Mouse (Mus musculus) MEL (cell line): Measurements from ENCODE around the gene Bahcc1. TPM values are rescaled to one million over a fixed set of nuclear protein-coding genes. Genes with fewer than 3 reads are reported as not detected.

Experiments used
- DNase-seq: peaks from one replicate; pipeline ENCODE4 v3.0.0; 2011; ENCODE audit warnings: low read depth, low spot score
- H3K27ac ChIP-seq: 2 replicates; pipeline ENCODE4 v1.5.1; 2012; ENCODE audit warnings: low read depth, mild to moderate bottlenecking, control low read depth, low read length, moderate library complexity; ENCODE audit not compliant: control insufficient read depth
- H3K27me3 ChIP-seq, 2 experiments: fragments of 150-350 bp in 1 of 2; sonication (generic) in 1 of 2; 2 replicates each; pipeline ENCODE4 v1.6.1; 2012; ENCODE audit warnings: low read length in 2 of 2, mild to moderate bottlenecking in 2 of 2, improper control_type of control experiment in 1 of 2, moderate library complexity in 1 of 2; ENCODE audit not compliant: insufficient read depth in 2 of 2, control insufficient read depth in 1 of 2
- H3K36me3 ChIP-seq, 2 experiments: 2 replicates each; pipeline ENCODE4 v1.6.1; 2012 to 2014; ENCODE audit warnings: low read length in 2 of 2, improper control_type of control experiment in 1 of 2, inconsistent platforms in 1 of 2, mild to moderate bottlenecking in 1 of 2; ENCODE audit not compliant: insufficient read depth in 2 of 2, control insufficient read depth in 1 of 2
- H3K4me1 ChIP-seq, 2 experiments: fragments of 150-350 bp in 1 of 2; sonication (generic) in 1 of 2; 2 replicates each; pipeline ENCODE4 v1.6.1; 2012; ENCODE audit warnings: low read length in 2 of 2, improper control_type of control experiment in 1 of 2, mild to moderate bottlenecking in 1 of 2; ENCODE audit not compliant: insufficient read depth in 2 of 2, control insufficient read depth in 1 of 2
- H3K4me3 ChIP-seq, 2 experiments: fragments of 150-350 bp in 1 of 2; sonication (generic) in 1 of 2; 2 replicates each; pipeline ENCODE4 v1.5.1; 2012; ENCODE audit warnings: low read depth in 2 of 2, low read length in 2 of 2, mild to moderate bottlenecking in 2 of 2, moderate library complexity in 2 of 2, control low read depth in 1 of 2, improper control_type of control experiment in 1 of 2; ENCODE audit not compliant: control insufficient read depth in 1 of 2, insufficient read depth in 1 of 2
- H3K79me2 ChIP-seq: 2 replicates; pipeline ENCODE4 v1.6.1; 2012; ENCODE audit warnings: mild to moderate bottlenecking, low read length, moderate library complexity; ENCODE audit not compliant: control insufficient read depth, poor library complexity, insufficient read depth
- H3K9ac ChIP-seq: 2 replicates; pipeline ENCODE4 v1.6.1; 2012; ENCODE audit warnings: low read depth, mild to moderate bottlenecking, control low read depth, low read length, moderate library complexity; ENCODE audit not compliant: control insufficient read depth, poor library complexity, severe bottlenecking
- H3K9me3 ChIP-seq: fragments of 150-350 bp; sonication (generic); replicated peaks from 2 replicates; pipeline ENCODE4 v1.6.1; 2012; ENCODE audit warnings: mild to moderate bottlenecking, low read length, improper control_type of control experiment, moderate library complexity; ENCODE audit not compliant: insufficient read depth
- BHLHE40 ChIP-seq: IDR thresholded peaks from 2 replicates; pipeline ENCODE4 v1.6.1; 2012; ENCODE audit warnings: low read depth, mild to moderate bottlenecking, inconsistent platforms, low read length, improper control_type of control experiment, borderline replicate concordance
- CHD1 ChIP-seq: IDR thresholded peaks from 2 replicates; pipeline ENCODE4 v1.6.1; 2012; ENCODE audit warnings: low read depth, mild to moderate bottlenecking, inconsistent platforms, low read length, improper control_type of control experiment
- CHD2 ChIP-seq: IDR thresholded peaks from 2 replicates; pipeline ENCODE4 v1.6.1; 2011; ENCODE audit warnings: low read length, improper control_type of control experiment
- E2F4 ChIP-seq: IDR thresholded peaks from 2 replicates; pipeline ENCODE4 v1.6.1; 2011; ENCODE audit warnings: low read depth, low read length, improper control_type of control experiment, borderline replicate concordance
- ELF1 ChIP-seq: IDR thresholded peaks from 2 replicates; pipeline ENCODE4 v1.6.1; 2014; ENCODE audit warnings: low read depth, mild to moderate bottlenecking, inconsistent platforms, low read length, improper control_type of control experiment, moderate library complexity
- EP300 ChIP-seq, 2 experiments: IDR thresholded peaks; 2 replicates each; pipeline ENCODE4 v1.6.1; 2011; ENCODE audit warnings: improper control_type of control experiment in 2 of 2, low read length in 2 of 2, low read depth in 1 of 2, mild to moderate bottlenecking in 1 of 2
- ETS1 ChIP-seq: IDR thresholded peaks from 2 replicates; pipeline ENCODE4 v1.6.1; 2012; ENCODE audit warnings: low read depth, mild to moderate bottlenecking, inconsistent platforms, low read length, improper control_type of control experiment, moderate library complexity
- GABPA ChIP-seq: IDR thresholded peaks from 2 replicates; pipeline ENCODE4 v1.6.1; 2012; ENCODE audit warnings: low read depth, mild to moderate bottlenecking, inconsistent platforms, low read length, improper control_type of control experiment, moderate library complexity
- GATA1 ChIP-seq: IDR thresholded peaks from 2 replicates; pipeline ENCODE4 v1.6.1; 2011; ENCODE audit warnings: low read depth, low read length, improper control_type of control experiment
- KAT2A ChIP-seq: conservative IDR thresholded peaks from 2 replicates; pipeline ENCODE4 v1.6.1; 2012; ENCODE audit warnings: low read depth, low read length, improper control_type of control experiment, inconsistent platforms
- MAFK ChIP-seq: IDR thresholded peaks from 2 replicates; pipeline ENCODE4 v1.6.1; 2011; ENCODE audit warnings: low read depth, mild to moderate bottlenecking, low read length, improper control_type of control experiment, borderline replicate concordance
- MAX ChIP-seq: IDR thresholded peaks from 2 replicates; pipeline ENCODE4 v1.6.1; 2011; ENCODE audit warnings: low read length, improper control_type of control experiment
- MAZ ChIP-seq: IDR thresholded peaks from 2 replicates; pipeline ENCODE4 v1.6.1; 2012; ENCODE audit warnings: low read depth, mild to moderate bottlenecking, inconsistent platforms, low read length, improper control_type of control experiment
- MXI1 ChIP-seq: IDR thresholded peaks from 2 replicates; pipeline ENCODE4 v1.6.1; 2011; ENCODE audit warnings: mild to moderate bottlenecking, low read depth, low read length, improper control_type of control experiment
- MYC ChIP-seq: IDR thresholded peaks from 2 replicates; pipeline ENCODE4 v1.6.1; 2011; ENCODE audit warnings: low read depth, mild to moderate bottlenecking, low read length, improper control_type of control experiment, moderate library complexity
- NELFE ChIP-seq: IDR thresholded peaks from 2 replicates; pipeline ENCODE4 v1.6.1; 2011; ENCODE audit warnings: low read depth, low read length, improper control_type of control experiment
- POLR2A ChIP-seq, 2 experiments: IDR thresholded peaks; 2 replicates each; pipeline ENCODE4 v1.6.1; 2011 to 2012; ENCODE audit warnings: low read length in 2 of 2, mild to moderate bottlenecking in 2 of 2, control low read depth in 1 of 2, improper control_type of control experiment in 1 of 2, low read depth in 1 of 2, moderate library complexity in 1 of 2; ENCODE audit not compliant: control insufficient read depth in 1 of 2, insufficient read depth in 1 of 2, poor library complexity in 1 of 2
- POLR2AphosphoS2 ChIP-seq: IDR thresholded peaks from 2 replicates; pipeline ENCODE4 v1.6.1; 2011; ENCODE audit warnings: low read length, improper control_type of control experiment
- POLR2AphosphoS5 ChIP-seq: IDR thresholded peaks from 2 replicates; pipeline ENCODE4 v1.6.1; 2012; ENCODE audit warnings: low read depth, borderline replicate concordance, mild to moderate bottlenecking, inconsistent platforms, low read length, moderate library complexity, mixed read lengths
- RAD21 ChIP-seq: IDR thresholded peaks from 2 replicates; pipeline ENCODE4 v1.6.1; 2011; ENCODE audit warnings: mild to moderate bottlenecking, low read depth, low read length, improper control_type of control experiment
- RCOR1 ChIP-seq: IDR thresholded peaks from 2 replicates; pipeline ENCODE4 v1.6.1; 2012; ENCODE audit warnings: low read depth, mild to moderate bottlenecking, inconsistent platforms, low read length, improper control_type of control experiment
- SIN3A ChIP-seq: IDR thresholded peaks from 2 replicates; pipeline ENCODE4 v1.6.1; 2012; ENCODE audit warnings: low read length, improper control_type of control experiment, inconsistent platforms
- TBP ChIP-seq: IDR thresholded peaks from 2 replicates; pipeline ENCODE4 v1.8.0; 2011; ENCODE audit warnings: low read depth, low read length, improper control_type of control experiment
- TCF12 ChIP-seq: IDR thresholded peaks from 2 replicates; pipeline ENCODE4 v1.6.1; 2014; ENCODE audit warnings: low read depth, mild to moderate bottlenecking, inconsistent platforms, low read length, improper control_type of control experiment, moderate library complexity
- UBTF ChIP-seq: IDR thresholded peaks from 2 replicates; pipeline ENCODE4 v1.6.1; 2012; ENCODE audit warnings: low read depth, mild to moderate bottlenecking, inconsistent platforms, low read length, improper control_type of control experiment, moderate library complexity, borderline replicate concordance; ENCODE audit not compliant: insufficient read depth
- USF1 ChIP-seq: IDR thresholded peaks from 2 replicates; pipeline ENCODE4 v1.6.1; 2014; ENCODE audit warnings: low read depth, mild to moderate bottlenecking, inconsistent platforms, low read length, improper control_type of control experiment, moderate library complexity
- USF2 ChIP-seq, 2 experiments: IDR thresholded peaks; 2 replicates each; pipeline ENCODE4 v1.6.1; 2011 to 2012; ENCODE audit warnings: improper control_type of control experiment in 2 of 2, low read length in 2 of 2, borderline replicate concordance in 1 of 2, inconsistent platforms in 1 of 2, low read depth in 1 of 2, mild to moderate bottlenecking in 1 of 2; ENCODE audit not compliant: insufficient read depth in 1 of 2
- ZC3H11A ChIP-seq: IDR thresholded peaks from 2 replicates; pipeline ENCODE4 v1.6.1; 2012; ENCODE audit warnings: low read depth, mild to moderate bottlenecking, inconsistent platforms, low read length, improper control_type of control experiment
- ZKSCAN1 ChIP-seq: IDR thresholded peaks from 2 replicates; pipeline ENCODE4 v1.6.1; 2012; ENCODE audit warnings: low read depth, mild to moderate bottlenecking, inconsistent platforms, low read length, improper control_type of control experiment, moderate library complexity
- ZMIZ1 ChIP-seq: IDR thresholded peaks from 2 replicates; pipeline ENCODE4 v1.6.1; 2012; ENCODE audit warnings: low read depth, mild to moderate bottlenecking, inconsistent platforms, low read length, improper control_type of control experiment, moderate library complexity
- polyA plus RNA-seq, 2 experiments: library from polyadenylated mRNA; stranded (reverse) in 1 of 2; unstranded in 1 of 2; fragments of >175 nt in 1 of 2; fragments of >200 nt in 1 of 2; gene quantifications; 2 replicates each; pipeline versions ENCODE4 v1.2.1 to v1.2.4; 2012; ENCODE audit warnings: low replicate concordance in 2 of 2, low read depth in 1 of 2; ENCODE audit not compliant: insufficient read length in 2 of 2, insufficient read depth in 1 of 2, missing spikeins in 1 of 2
- total RNA-seq: library from RNA; depleted of rRNA; stranded (reverse); fragments of 300-350 nt; gene quantifications from 2 replicates; pipeline ENCODE4 v1.2.3, GENCODE M21; 2012

The Bahcc1 gene
- total and polyA plus RNA-seq, 3 experiments = 0.04 to 0.26 TPM; not detected in 1

GRCm38 (mm10) chr11:120215726-120216241 lies 17.0 kb upstream of the Bahcc1 start:
- no peaks in the 10 kb centered on the region for H3K79me2 ChIP-seq
- peaks cover 3 to 8% of the 10 kb centered on the region in 2 experiments for H3K27me3 ChIP-seq
- H3K9me3 ChIP-seq = no peaks in the 10 kb centered on the region
- H3K36me3 ChIP-seq = no peaks in the 10 kb centered on the region; a peak in 2 of 4 replicates
- no peak for DNase-seq
- no peak overlapping the region for H3K27ac ChIP-seq
- H3K9ac ChIP-seq = no peak overlapping the region
- TF ChIP-seq POLR2A (IDR thresholded peaks at IDR 0.05; ENCODE audit: control insufficient read depth in 1 of 2, insufficient read depth in 1 of 2, low read depth in 1 of 2, low read length in 2 of 2, poor library complexity in 1 of 2) (no peak), TBP (no peak), MYC (no peak), SIN3A (no peak), ZC3H11A (no peak), MAZ (no peak), ETS1 (no peak), MAX (no peak), MXI1 (no peak), EP300 (IDR thresholded peaks at IDR 0.05; ENCODE audit: low read depth in 1 of 2, low read length in 2 of 2) (no peak), MAFK (no peak), USF1 (no peak), CHD1 (no peak), USF2 (IDR thresholded peaks at IDR 0.05; ENCODE audit: borderline replicate concordance in 1 of 2, insufficient read depth in 1 of 2, low read depth in 1 of 2, low read length in 2 of 2) (no peak), KAT2A (no peak), CHD2 (no peak), RAD21 (no peak), ZKSCAN1 (no peak), ZMIZ1 (no peak)
- peaks cover 0 to 13% of the 10 kb centered on the region in 2 experiments; a peak in 2 of 4 replicates for H3K4me1 ChIP-seq
- H3K4me3 ChIP-seq = no peak overlapping the region

DNA sequence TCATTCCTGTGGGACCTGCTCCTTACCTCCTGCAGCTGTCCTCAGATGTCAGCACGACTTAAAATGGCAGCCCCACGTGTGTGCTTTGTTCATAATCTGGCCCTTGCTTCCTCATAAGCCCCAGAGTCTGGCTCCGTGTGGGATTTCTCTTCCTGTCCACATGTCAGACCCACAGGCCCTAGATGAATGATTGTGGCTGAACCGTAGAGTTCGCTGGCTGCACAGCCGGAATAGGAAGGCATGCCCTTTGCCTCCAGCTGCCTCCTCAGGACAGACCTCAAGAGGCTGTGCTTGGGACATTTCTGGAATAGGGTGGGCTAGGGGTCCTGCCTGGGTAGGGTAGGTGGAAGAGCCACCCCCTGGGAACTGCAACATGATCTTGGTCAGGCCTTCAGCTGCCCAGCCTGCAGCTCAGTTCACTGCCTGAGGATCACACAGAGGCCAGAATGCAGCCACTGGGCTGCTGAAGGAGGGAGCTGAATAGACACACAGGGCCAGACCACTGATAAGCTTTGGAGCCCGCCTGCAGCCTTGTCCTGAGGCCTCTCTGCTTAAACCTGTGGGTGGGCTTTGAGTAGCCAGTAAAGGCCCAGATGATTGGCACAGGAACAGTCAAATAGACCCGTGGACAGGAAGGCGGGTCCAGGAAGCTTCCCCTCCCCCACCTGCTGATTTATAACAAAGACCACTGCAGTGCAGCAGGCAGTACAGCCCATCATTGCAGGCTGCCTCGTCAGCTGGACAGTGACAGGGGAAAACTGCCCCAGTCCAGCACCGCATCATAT lies 16.0 kb upstream of the Bahcc1 start:
- Histone ChIP-seq H3K36me3 (no peaks in the 10 kb centered on the region; a peak in 2 of 4 replicates), H3K79me2 (no peaks in the 10 kb centered on the region), H3K27me3 (peaks cover 2 to 13% of the 10 kb centered on the region in 2 experiments), H3K27ac (no peak overlapping the region), H3K4me3 (no peak overlapping the region), H3K4me1 (peaks cover 0 to 13% of the 10 kb centered on the region in 2 experiments; a peak in 2 of 4 replicates), H3K9ac (no peak overlapping the region), H3K9me3 (no peaks in the 10 kb centered on the region)
- DNase-seq = no peak
- TF ChIP-seq POLR2AphosphoS2 (no peak), ELF1 (no peak), UBTF (no peak), E2F4 (no peak), ZC3H11A (no peak), GABPA (no peak), USF1 (no peak), TCF12 (no peak), RCOR1 (no peak), BHLHE40 (no peak), ZKSCAN1 (no peak), GATA1 (no peak), CHD1 (no peak), CHD2 (no peak), NELFE (no peak), MYC (no peak), MAFK (no peak), MAX (no peak), POLR2AphosphoS5 (no peak)
